Mouse (Mus musculus): ENCODE data around the gene Cbx8. TPM values are rescaled to one million over a fixed set of nuclear protein-coding genes. Genes with fewer than 3 reads are reported as not detected.
A peak's percentile ranks its signal among the peaks of the same experiment; 100 is the strongest.

Gene Cbx8
- total RNA-seq, 2 experiments from 2014 or later: 1.5 to 1.9 TPM

- DNase-seq: no peak
- intact Hi-C loops (cut with DNase I): no loop called here
Observed at GRCm38 (mm10) chr11:119007461-119008456, 33.0 kb downstream of the Cbx8 start.

DNA sequence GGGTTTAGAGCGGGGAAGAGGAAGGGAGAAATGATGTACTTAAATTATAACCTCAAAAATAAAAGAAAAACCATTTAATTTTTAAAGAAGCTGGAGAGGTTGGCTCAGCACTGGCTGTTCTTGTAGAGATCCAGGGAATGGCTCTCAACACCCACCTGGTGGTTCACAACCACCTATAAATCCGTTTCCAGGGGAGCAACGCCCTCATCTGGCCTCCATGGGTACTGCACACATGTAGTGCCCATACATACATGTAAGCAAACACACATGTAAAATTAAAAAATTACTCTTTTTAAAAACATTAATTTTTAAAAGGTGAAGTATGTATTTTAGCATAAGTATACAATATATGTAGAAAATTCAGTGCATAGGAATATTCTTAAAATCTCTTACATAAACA is 34.3 kb downstream of the Cbx8 start:
- DNase-seq: no peak
- intact Hi-C loops (cut with DNase I): no loop called here

DNA sequence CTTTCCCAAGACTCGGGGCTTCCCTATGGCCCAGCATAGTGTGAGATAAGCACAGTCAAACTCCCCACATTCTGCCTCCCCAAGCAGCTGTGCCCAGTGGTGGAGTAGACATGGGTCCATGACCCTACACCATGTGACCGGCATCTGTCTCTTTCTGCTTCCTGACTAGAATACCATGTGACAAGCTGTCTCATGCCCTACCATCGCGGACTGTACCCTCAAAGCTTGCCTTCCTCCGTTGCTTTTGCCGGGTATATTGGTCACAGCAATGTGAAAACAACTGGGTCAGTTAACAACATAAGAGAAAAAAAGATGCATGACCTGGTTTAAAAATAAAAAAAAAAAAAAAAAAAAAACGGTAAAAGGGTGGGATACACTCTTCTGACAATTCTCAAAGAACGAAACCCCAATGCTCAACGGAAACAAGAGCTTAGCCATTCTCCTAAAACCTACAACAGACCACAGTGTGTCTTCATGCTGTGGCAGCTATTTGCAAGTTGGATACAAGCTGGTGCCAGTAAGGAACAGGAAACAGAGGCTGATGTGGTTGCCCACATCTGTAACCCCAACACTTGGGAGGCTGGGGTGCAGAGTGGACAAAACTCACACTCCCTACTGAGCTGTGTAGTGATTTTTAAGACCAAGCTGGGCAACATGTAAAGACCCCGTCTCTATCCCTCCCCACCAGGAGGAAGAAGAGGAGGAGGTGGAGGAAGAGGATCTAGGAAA is 35.1 kb downstream of the Cbx8 start:
- intact Hi-C loops (cut with DNase I): no loop called here
- DNase-seq: no peak

- no peak for DNase-seq
- intact Hi-C loops (cut with DNase I): loop anchor here (2.0 kb wide), 1 partner anchor 19 kb away; no protein-coding TSS in a partner anchor
Observed at GRCm38 (mm10) chr11:119001493-119002128, 39.2 kb downstream of the Cbx8 start.

- DNase-seq: no peak
- intact Hi-C loops (cut with DNase I): loop anchor here (2.0 kb wide), 1 partner anchor 20 kb away; no protein-coding TSS in a partner anchor
Observed at GRCm38 (mm10) chr11:119000877-119001276, 39.9 kb downstream of the Cbx8 start.

DNA sequence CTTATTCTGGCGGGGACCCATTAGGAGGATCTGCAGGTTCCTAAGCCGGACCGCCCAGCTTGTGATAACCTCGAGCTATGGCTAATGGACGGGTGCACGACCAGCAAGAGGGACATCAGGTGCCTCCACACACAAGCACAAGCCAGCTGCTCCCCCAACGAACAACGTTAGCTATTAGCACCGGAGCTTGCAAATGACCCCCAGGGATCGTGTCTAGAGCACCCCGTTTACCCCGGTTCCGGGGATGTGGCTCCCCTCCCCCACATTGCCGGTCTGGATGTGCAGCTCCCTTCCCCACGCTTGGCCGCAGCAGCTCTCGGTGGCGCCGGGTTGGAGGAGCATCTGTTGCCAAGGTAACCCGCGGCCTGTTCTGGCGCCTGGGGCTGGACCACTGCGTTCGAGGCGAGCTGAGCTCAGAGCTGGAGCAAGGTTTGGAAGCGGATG is 41.4 kb downstream of the Cbx8 start:
- no peak for DNase-seq
- intact Hi-C loops (cut with DNase I): no loop called here

GRCm38 (mm10) chr11:118998540-118999265 is 42.1 kb downstream of the Cbx8 start:
- intact Hi-C loops (cut with DNase I): no loop called here
- peak; percentile 57 to 71 for DNase-seq

DNA sequence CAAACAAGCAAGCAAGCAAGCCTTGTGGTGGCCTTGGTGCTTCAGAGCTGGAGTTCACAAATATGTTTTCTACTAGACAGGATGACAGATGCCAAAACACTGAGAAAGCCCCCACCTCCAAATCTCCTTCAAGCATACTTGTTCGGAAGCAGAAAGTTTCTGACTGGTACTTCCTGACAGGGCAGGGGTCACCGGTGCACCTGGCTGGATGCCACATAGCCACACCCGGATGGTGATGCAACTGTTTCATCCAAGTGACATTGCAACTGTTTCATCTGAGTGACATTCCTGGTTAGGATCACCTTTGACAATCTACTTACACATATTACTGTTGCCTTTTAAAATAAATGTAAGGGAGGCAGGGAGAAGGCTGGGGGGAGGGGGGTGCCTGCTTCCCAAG is 43.6 kb downstream of the Cbx8 start:
- DNase-seq: no peak
- intact Hi-C loops (cut with DNase I): no loop called here

DNA sequence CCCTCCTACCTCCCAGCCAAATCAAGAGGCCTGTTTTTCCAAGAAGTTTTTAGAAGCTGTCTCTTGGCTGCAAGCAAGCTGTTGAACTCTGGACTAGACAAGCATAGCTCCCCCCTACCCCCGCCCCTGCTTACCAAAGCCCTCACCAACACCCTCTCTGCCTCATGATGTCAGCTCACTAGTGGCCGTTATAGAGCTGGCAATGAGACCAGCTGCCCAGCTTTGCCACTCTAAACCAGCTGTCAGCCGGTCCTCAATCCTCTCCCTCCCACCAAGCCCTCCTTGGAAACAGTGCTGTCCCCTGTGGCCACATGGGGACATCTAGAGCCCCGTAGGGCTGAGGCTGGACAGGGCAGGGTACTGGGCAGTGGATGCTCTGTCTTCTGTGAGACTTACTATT is 45.3 kb downstream of the Cbx8 start:
- DNase-seq: no peak
- intact Hi-C loops (cut with DNase I): no loop called here

DNA sequence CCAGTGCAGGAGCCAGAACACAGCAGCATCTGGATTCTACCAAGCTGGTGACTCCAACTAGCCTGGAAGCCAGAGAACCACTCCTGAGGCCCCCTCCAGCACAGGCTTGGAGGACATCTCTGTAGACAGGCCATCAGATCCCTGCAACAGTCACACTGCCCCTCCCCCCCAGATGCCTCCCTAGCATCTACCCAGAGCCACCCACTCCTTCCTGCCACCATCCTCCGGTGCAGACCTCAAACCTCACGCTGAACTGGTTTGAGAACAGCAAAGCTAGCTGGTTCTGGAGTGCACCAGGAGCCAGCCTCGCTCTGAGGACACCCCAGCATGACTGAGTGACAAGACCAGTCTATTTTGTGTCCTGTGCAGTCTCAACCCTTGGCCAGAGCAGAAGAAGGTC is 48.0 kb downstream of the Cbx8 start:
- DNase-seq: no peak
- intact Hi-C loops (cut with DNase I): no loop called here

DNA sequence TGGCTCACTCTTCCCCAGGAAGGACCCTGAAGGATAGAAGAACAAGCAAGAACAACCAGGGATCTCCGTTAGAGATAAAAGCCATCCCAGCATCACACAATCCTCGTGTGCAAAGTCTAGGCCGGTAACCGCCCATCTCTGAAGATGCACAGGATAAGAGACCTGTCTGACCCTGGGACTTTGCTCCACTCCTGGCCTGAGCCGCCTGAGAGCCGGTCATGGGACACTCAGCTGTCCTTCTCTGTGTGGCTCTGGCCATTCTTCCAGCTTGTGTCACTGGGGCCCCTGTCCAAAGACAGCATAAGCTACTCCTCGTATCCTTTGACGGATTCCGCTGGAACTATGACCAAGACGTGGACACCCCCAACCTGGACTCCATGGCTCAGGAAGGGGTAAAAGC is 52.8 kb downstream of the Cbx8 start, which contains the start of gene Enpp7:
Gene Enpp7 (plus strand): TSS at position 190 of the 400 bp plus-strand sequence.
- no peak for DNase-seq
- intact Hi-C loops (cut with DNase I): no loop called here

Other genes starting within 250 kb of the Cbx8 start
- under 1 TPM in 1 of 2 experiments, not detected in 1; 0.37 TPM for gene Rbfox3, start 129.4 kb downstream of the Cbx8 start, total RNA-seq (2021)
- gene Enpp7, start 52.8 kb downstream of the Cbx8 start, total RNA-seq (2021): not detected
- gene Cbx2, start 18.0 kb downstream of the Cbx8 start, total RNA-seq (2021): 1 to 10 TPM in 1 of 2 experiments, under 1 TPM in 1; 0.79 to 1.1 TPM
- 1 to 10 TPM; 1.6 to 3.0 TPM for gene Cbx4, start 45.3 kb upstream of the Cbx8 start, total RNA-seq (2021)
- gene Tbc1d16, start 187.5 kb upstream of the Cbx8 start, total RNA-seq (2021): 10 to 100 TPM; 19.2 to 23.2 TPM
- gene Ccdc40, start 187.6 kb upstream of the Cbx8 start, total RNA-seq (2021): not detected
- gene Gaa, start 226.9 kb upstream of the Cbx8 start, total RNA-seq (2021): 100 to 1,000 TPM; 122 to 134 TPM

Measured in gastrocnemius, postnatal 36 days (tissue).